11 mouse cellular contexts compared by ENCODE assay signal in the genomic region with DNA sequence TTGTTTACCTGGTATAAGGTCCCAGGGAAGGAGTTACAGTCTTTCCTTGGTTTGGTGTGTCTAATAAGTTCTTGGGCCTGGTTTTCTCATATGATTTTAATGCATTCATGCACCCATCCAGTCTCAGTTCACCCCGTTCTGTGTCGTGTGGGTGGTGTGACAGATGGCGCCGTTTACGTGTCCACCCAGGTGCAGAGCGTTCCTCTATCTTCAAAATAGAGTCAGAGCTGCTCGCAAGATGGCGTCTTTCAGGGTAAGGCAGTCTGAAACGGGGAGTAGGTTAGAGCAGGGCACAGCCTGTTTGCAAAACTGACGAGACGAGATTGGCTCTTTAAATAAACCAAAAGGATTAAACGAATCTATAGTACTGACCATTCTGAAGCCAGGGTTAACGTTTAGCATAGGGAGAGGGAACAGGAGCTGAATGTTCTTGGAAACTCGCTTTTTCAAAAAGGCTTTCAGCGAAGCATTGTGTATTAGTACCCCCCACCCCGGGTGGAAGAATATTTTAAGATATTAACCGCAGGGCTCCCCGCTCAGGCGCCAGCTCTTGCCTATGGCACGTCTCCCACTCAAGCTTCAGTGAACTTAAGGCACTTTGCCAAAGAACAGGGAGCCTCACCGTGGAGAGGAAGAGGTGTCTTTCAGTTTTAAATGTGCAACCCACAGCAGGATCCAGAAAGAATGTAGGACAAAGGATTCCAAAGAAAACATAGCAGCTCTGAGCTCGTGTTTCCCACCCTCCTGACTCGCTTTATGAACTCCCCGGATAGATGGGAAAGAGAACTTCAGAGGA.
DNase-seq lines count a peak whose midpoint lies in the region; ATAC-seq and TF ChIP-seq lines count a peak whose summit lies in the region.
"Had no signal": no experiment of that assay in that cellular context is flagged by ENCODE, and none has a peak within 500 bp of the region (broad histone marks: within the 10 kb centered on the region; RNA-seq: fewer than 3 reads in every experiment).

No protein-coding gene starts in this region.

- 83% methylated on average over 24 of the region's 24 CpGs for WGBS in intestine, embryonic 14.5 days
- WGBS in intestine, postnatal 0 days = 80% methylated on average over 24 of the region's 24 CpGs
- 74% methylated on average over 24 of the region's 24 CpGs for WGBS in kidney, postnatal 0 days

- no peaks in the 10 kb centered on the region for H3K36me3 ChIP-seq in intestine, embryonic 14.5 days (ENCODE audit: control insufficient read depth, insufficient read depth, low read length)
- no peaks in the 10 kb centered on the region for H3K36me3 ChIP-seq in intestine, postnatal 0 days (ENCODE audit: control insufficient read depth, insufficient read depth)
- no peaks in the 10 kb centered on the region for H3K36me3 ChIP-seq in kidney, postnatal 0 days (ENCODE audit: insufficient read depth, low read length)
- H3K36me3 ChIP-seq: forebrain, embryonic 15.5 days had no signal

- ATAC-seq in intestine, embryonic 14.5 days (replicated peaks; ENCODE audit: low FRiP score, low TSS enrichment, low read depth) = no peak
- no peak for ATAC-seq in intestine, postnatal 0 days
- no peak for ATAC-seq in kidney, postnatal 0 days (replicated peaks; ENCODE audit: low FRiP score, low read depth)
- ATAC-seq: forebrain, embryonic 15.5 days had no signal

- no peak overlapping the region for H3K9ac ChIP-seq in intestine, embryonic 14.5 days (ENCODE audit: low read length)
- H3K9ac ChIP-seq in intestine, postnatal 0 days (ENCODE audit: low read depth, low read length) = no peak overlapping the region
- no peak overlapping the region for H3K9ac ChIP-seq in kidney, postnatal 0 days (ENCODE audit: low read depth, low read length)
- H3K9ac ChIP-seq: forebrain, embryonic 15.5 days had no signal

- H3K4me1 ChIP-seq in intestine, embryonic 14.5 days (replicated peaks; ENCODE audit: control insufficient read depth, insufficient read depth, low read length) = no peaks in the 10 kb centered on the region
- no peaks in the 10 kb centered on the region for H3K4me1 ChIP-seq in intestine, postnatal 0 days (replicated peaks; ENCODE audit: control insufficient read depth, insufficient read depth, low read length)
- no peaks in the 10 kb centered on the region for H3K4me1 ChIP-seq in kidney, postnatal 0 days (replicated peaks; ENCODE audit: insufficient read depth, low read length)
- H3K4me1 ChIP-seq: forebrain, embryonic 15.5 days had no signal

- no peak for TF ChIP-seq CTCF in intestine, postnatal 0 days (IDR thresholded peaks at IDR 0.05; ENCODE audit: low read depth)
- TF ChIP-seq CTCF in kidney, postnatal 0 days (IDR thresholded peaks at IDR 0.05; ENCODE audit: low read depth) = no peak

- no peaks in the 10 kb centered on the region for H3K9me3 ChIP-seq in intestine, embryonic 14.5 days (ENCODE audit: control insufficient read depth, low read length)
- H3K9me3 ChIP-seq in intestine, postnatal 0 days (ENCODE audit: control insufficient read depth) = no peaks in the 10 kb centered on the region
- no peaks in the 10 kb centered on the region for H3K9me3 ChIP-seq in kidney, postnatal 0 days (replicated peaks; ENCODE audit: low read length)
- H3K9me3 ChIP-seq: forebrain, embryonic 15.5 days had no signal

- H3K4me3 ChIP-seq in intestine, embryonic 14.5 days (ENCODE audit: low read depth, low read length) = no peak overlapping the region
- no peak overlapping the region for H3K4me3 ChIP-seq in intestine, postnatal 0 days (ENCODE audit: low read depth, low read length)
- H3K4me3 ChIP-seq in kidney, postnatal 0 days (replicated peaks; ENCODE audit: low read depth, low read length) = no peak overlapping the region
- H3K4me3 ChIP-seq: forebrain, embryonic 15.5 days had no signal

- H3K27me3 ChIP-seq in intestine, embryonic 14.5 days (replicated peaks; ENCODE audit: control insufficient read depth, insufficient read depth, low read length) = no peaks in the 10 kb centered on the region
- no peaks in the 10 kb centered on the region for H3K27me3 ChIP-seq in intestine, postnatal 0 days (replicated peaks; ENCODE audit: control insufficient read depth, insufficient read depth, low read length)
- H3K27me3 ChIP-seq in kidney, postnatal 0 days (ENCODE audit: insufficient read depth, low read length) = no peaks in the 10 kb centered on the region
- H3K27me3 ChIP-seq: forebrain, embryonic 15.5 days had no signal

- DNase-seq in intestine, embryonic 14.5 days (ENCODE audit: low spot score) = no peak
- peak; percentile 33 for DNase-seq in R1 (ENCODE audit: low read depth, low spot score)
- peak; percentile 52 to 56 for DNase-seq in cerebellum, adult 18-20 months
- DNase-seq in kidney, postnatal 0 days (ENCODE audit: low spot score) = peak; percentile 18
- DNase-seq in adrenal gland, adult 2 months = no peak
- DNase-seq in lung, postnatal 4 days = no peak
- no peak for DNase-seq in thymus, postnatal 36 days
- DNase-seq: adrenal gland, adult 8-10 months had no signal

- peak overlapping the region; percentile 57 for H3K27ac ChIP-seq in intestine, embryonic 14.5 days (ENCODE audit: low read depth)
- H3K27ac ChIP-seq in intestine, postnatal 0 days (ENCODE audit: low read depth, low read length) = no peak overlapping the region
- 0 out of 2 replicates have a peak overlapping the region, but pooled peaks have one; percentile 13 for H3K27ac ChIP-seq in kidney, postnatal 0 days
- H3K27ac ChIP-seq: forebrain, embryonic 15.5 days had no signal

- H3K4me2 ChIP-seq in intestine, embryonic 14.5 days (ENCODE audit: low read length) = no peak overlapping the region
- H3K4me2 ChIP-seq in intestine, postnatal 0 days (replicated peaks; ENCODE audit: low read depth) = no peak overlapping the region
- no peak overlapping the region for H3K4me2 ChIP-seq in kidney, postnatal 0 days (ENCODE audit: low read length)
- H3K4me2 ChIP-seq: forebrain, embryonic 15.5 days; liver, embryonic 11.5 days had no signal

Comparison
In these comparisons a context has a peak if more than half of its experiments do, and no peak if none do; other contexts are left out.
1. DNase-seq: peak in R1 (single experiment), cerebellum, adult 18-20 months (2 of 2) and kidney, postnatal 0 days (single experiment); none in intestine, embryonic 14.5 days (single experiment), adrenal gland, adult 2 months (single experiment), lung, postnatal 4 days (0 of 2) and thymus, postnatal 36 days (0 of 2).